Mouse (Mus musculus): ENCODE data around the gene Gm42906.

DNA sequence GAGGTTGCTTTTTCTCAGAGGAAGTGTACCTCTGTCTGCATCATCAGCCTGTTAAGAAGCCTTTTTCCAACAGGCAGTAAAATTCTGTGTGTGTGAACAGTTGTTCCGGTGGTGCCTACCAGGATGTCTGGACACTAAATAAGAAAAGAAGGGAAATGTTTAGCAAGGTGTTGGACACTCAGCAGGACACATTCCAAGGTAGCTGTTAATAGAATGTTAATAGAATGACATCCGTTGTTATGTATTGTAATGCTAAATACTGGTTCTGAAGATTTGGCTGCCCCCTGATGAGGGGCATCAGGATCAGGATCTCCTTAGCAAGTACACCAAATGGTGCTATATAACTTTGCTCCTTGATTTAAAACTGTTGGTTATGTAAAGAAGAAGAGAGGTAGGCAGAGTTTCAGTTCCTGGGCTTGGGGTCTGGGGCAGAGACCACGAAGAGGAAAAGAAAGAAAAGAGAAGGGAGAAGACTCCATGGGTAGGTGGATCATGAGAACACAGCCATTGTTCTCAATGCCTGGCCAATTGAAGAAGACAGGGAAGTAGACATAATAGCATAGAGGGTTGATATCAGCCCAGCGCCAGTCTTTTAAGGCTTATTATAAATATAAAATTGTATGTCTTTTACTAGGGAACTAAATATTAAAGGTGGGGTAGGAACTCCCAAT, 204.1 kb downstream of the Gm42906 start:
- no peak for TF ChIP-seq CTCF (conservative IDR thresholded peaks at IDR 0.05 in 1 of 2, IDR thresholded peaks at IDR 0.05 in 1 of 2; ENCODE audit: low read depth in 2 of 2, low read length in 2 of 2)
- no peak for TF ChIP-seq ZKSCAN1 (IDR thresholded peaks at IDR 0.05; ENCODE audit: borderline replicate concordance, low read depth, low read length)
- TF ChIP-seq HCFC1 (IDR thresholded peaks at IDR 0.05; ENCODE audit: low read depth, low read length) = no peak
- no peak for TF ChIP-seq EP300 (IDR thresholded peaks at IDR 0.05; ENCODE audit: low read length)
- no peak for TF ChIP-seq UBTF (IDR thresholded peaks at IDR 0.05; ENCODE audit: low read depth, low read length)
- TF ChIP-seq MAX (IDR thresholded peaks at IDR 0.05; ENCODE audit: low read length) = no peak
- TF ChIP-seq POLR2AphosphoS2 (IDR thresholded peaks at IDR 0.05; ENCODE audit: low read depth, low read length) = no peak
- TF ChIP-seq TBP (conservative IDR thresholded peaks at IDR 0.05; ENCODE audit: low read depth, low read length) = no peak
- no peak for TF ChIP-seq ZMIZ1 (IDR thresholded peaks at IDR 0.05; ENCODE audit: low read depth, low read length)
- no peak for TF ChIP-seq MXI1 (IDR thresholded peaks at IDR 0.05; ENCODE audit: low read depth, low read length)
- TF ChIP-seq MAZ (IDR thresholded peaks at IDR 0.05; ENCODE audit: low read depth, low read length) = no peak
- TF ChIP-seq RAD21 (IDR thresholded peaks at IDR 0.05; ENCODE audit: low read depth, low read length) = no peak
- no peak for TF ChIP-seq E2F4 (IDR thresholded peaks at IDR 0.05; ENCODE audit: insufficient replicate concordance, low read depth, low read length)
- TF ChIP-seq POLR2A (IDR thresholded peaks at IDR 0.05; ENCODE audit: low read depth, low read length) = no peak
